Mouse (Mus musculus) brain, embryonic 14.5 days (tissue): Measurements from ENCODE around the gene Zfp867.

Experiments
- CTCF ChIP-seq: fragments of 200-500 bp; IDR thresholded peaks from 2 replicates; pipeline ENCODE4 v1.5.1; 2012; ENCODE audit warnings: inconsistent platforms, mild to moderate bottlenecking, moderate library complexity, borderline replicate concordance; ENCODE audit not compliant: insufficient read depth, insufficient read length; ENCODE audit errors: extremely low read depth
- POLR2A ChIP-seq: fragments of 200-500 bp; IDR thresholded peaks from 2 replicates; pipeline ENCODE4 v1.6.1; 2012; ENCODE audit warnings: mild to moderate bottlenecking, inconsistent platforms, borderline replicate concordance; ENCODE audit not compliant: poor library complexity, insufficient read depth, insufficient read length, severe bottlenecking; ENCODE audit errors: extremely low read depth

DNA sequence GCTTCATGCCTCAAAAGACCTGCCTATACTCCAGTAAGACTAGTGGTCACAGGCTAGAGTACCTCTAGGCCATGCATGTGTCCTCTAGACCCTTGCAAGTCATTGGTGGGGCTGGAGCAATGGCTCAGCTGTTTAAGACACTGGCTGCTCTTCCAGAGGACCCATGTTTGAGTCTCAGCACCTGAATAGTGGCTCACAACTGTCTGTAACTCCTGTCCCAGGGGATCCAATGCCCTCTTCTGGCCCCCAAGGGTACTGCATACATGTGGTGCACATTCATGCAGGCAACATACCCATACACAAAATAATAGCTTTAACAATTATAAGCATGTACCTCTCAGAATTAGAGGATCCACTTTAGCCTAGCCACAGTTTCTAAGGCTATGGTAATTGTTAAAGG is 29.2 kb downstream of the Zfp867 start:
- TF ChIP-seq CTCF: peak; percentile 5; the same call in 1 of the 2 replicates
- TF ChIP-seq POLR2A: no peak
